Mouse (Mus musculus) mouse embryonic stem cell (cell line): ENCODE measurements around the gene Rnf5.

Source experiments
- in situ Hi-C, 2 experiments: fragments of 300-500 bp; cut with MboI; formaldehyde crosslinking; loops; 1 replicate in 1 of 2; 3 replicates in 1 of 2; pipeline ENCODE4 v1.14.3; 2019 to 2020; ENCODE audit warnings: low sequenced_read_pairs in 2 of 2, low pct_unique_long_range_greater_than_20kb in 1 of 2, mixed read lengths in 1 of 2; ENCODE audit not compliant: unreplicated experiment in 1 of 2

Gene Rnf5

DNA sequence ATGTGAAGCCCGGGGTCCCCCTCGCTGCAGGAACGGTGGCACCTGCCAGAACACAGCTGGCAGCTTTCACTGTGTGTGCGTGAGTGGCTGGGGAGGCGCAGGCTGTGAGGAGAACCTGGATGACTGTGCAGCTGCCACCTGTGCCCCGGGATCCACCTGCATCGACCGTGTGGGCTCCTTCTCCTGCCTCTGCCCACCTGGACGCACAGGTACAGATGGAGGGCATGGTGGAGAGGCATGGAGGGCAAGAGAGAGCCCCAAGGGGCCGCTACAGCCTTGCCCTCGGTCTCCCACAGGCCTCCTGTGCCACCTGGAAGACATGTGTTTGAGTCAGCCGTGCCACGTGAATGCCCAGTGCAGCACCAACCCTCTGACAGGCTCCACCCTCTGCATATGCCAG, 35.1 kb downstream of the Rnf5 start:
- in situ Hi-C loops = no loop called here

DNA sequence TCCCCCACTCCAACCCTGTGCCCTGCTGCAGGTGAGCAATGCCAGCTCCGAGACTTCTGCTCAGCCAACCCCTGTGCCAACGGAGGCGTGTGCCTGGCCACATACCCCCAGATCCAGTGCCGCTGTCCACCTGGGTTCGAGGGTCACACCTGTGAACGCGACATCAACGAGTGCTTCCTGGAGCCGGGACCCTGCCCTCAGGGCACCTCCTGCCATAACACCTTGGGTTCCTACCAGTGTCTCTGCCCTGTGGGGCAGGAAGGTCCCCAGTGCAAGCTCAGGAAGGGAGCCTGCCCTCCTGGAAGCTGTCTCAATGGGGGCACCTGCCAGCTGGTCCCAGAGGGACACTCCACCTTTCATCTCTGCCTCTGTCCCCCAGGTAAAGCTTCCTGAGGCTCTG, 36.2 kb downstream of the Rnf5 start:
- in situ Hi-C loops = no loop called here

DNA sequence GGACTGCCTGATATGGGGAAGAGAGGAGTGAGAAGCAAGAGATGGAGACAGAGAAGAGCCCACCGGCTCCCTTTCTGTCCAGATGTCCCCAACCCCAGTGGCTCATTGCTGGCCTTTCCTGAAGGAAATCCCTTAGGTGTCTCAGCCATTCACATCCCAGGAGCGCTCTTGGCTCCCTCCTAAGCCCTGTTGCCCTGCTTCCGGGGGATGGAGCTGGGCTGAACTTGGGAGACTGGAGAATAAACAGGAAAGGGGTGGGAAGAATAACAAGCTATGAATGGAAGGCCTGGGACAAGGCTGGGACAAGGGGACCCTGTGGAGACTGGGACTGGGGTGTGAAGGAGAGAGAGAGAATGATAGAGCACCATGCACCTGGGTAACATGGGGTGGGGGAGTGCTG, 38.7 kb downstream of the Rnf5 start:
- in situ Hi-C loops = no loop called here

DNA sequence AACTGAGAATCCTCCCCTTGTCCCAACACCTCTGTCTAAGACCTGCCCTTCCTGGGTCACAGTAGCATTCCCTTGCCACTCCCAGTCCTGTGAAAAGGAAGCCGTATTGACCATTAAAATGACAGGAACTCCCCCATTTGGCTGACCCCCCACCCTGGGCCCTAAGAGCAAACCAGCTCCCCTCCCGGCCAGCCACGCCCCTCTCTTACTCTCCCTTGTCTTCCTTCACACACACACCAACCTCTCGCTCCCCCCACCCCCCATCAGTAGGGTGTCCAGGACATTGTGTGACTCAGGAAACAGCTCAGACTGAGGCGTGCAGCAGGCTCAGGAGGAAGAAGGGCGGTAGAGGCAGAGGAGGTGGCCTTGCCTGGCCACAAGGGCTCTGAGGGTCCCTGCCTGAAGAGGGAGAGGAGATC, 39.5 kb downstream of the Rnf5 start, which contains the start of gene Notch4:
Notch4 (plus strand) TSS at position 266 of the 419 bp plus-strand sequence.
- in situ Hi-C loops = no loop called here

DNA sequence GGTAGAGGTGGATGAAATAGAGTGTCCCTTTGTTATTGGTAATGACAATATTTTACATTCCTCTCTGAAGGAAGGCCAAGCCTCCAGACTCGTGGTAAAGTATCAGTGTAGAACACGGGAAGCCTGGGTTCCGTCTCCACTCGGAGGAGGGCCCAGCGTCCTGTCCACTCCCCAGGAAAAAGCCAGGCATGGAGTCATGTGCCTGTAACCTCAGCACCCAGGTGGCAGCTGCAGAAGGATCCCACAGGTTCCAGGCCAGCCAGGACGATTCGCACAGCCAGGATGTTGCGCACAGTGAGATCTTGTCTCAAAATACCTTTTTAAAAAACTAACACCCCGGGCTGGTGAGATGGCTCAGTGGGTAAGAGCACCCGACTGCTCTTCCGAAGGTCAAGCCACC, 40.1 kb downstream of the Rnf5 start:
- in situ Hi-C loops = no loop called here

DNA sequence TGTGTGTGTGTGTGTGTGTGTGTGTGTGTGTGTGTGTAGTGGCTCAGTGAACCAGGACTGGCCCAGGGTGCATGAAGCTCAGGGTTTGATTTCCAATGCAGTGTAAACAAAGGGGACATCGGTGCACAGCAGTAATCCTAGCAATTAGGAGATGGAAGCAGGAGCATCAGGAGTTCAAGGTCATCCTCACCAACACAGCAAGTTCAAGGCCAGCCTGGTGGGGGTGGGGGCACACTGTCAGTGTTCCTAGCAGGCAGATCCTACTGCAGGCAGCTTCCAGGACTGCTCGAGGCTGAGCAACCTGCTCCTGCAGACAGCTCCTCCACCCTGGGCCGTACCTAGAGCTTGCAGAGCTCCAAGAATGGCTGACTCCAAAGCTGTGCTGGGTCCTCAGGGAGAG, 40.9 kb downstream of the Rnf5 start:
- in situ Hi-C loops = no loop called here

DNA sequence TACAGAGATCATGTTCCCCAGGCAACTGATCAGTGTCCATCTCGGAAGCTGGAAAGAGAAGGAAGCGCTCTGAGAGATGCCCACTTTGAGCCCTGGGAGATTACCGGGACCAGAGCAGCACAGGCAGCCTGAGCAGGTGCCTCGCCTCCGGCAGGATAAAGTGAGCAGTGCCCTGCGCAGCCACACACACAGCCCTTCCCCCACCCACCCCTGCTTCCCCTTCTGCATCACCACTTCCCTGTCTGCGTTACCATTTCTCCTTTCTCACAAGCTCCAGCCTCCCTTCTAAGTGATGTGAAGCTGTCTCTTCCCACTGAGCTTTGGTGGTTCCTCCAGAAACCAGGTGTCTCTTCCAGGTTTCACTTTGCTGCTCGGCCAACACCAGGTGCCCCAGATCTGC, 42.3 kb downstream of the Rnf5 start:
- in situ Hi-C loops = no loop called here

DNA sequence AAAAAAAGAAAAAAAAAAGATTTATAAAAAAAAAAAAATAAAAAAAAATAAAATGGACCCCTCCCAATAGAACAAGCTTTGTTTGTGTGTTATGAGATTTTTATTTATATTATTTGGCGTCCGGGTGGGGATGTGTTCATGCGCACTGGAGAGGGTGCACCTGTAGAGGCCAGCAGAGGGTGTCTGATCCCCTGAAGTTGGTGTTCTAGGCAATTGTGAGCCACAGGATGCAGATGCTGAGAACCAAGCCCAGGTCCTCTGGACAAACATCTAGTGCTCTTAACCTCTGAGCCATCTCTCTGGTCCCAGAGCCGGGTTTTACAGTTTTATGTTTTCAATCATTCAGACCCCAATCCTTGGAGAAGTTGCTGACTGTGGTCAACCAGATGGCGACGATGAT, 43.1 kb downstream of the Rnf5 start:
- in situ Hi-C loops = no loop called here

DNA sequence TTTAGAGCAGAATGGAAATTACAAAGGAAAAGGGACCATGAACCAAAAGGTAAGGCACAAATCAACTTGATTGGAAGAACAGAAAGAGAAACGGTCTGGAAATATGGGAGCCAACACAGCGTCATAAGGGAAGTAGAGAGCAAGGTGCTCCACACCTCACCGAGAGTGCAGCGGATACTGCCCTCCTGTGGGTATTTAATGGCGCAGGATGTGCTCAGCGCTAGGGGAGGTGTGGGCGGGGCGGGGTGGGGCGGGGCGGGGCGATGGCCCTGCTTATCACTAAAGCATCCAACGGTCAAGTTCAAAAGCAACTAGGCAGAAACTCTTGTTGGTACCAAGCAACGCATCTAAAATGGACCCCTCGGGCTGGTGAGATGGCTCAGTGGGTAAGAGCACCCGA, 43.6 kb downstream of the Rnf5 start:
- in situ Hi-C loops = loop anchor here in 1 of 2 experiments (10.0 kb wide), 1 partner anchor 115 kb away; no protein-coding TSS in a partner anchor

DNA sequence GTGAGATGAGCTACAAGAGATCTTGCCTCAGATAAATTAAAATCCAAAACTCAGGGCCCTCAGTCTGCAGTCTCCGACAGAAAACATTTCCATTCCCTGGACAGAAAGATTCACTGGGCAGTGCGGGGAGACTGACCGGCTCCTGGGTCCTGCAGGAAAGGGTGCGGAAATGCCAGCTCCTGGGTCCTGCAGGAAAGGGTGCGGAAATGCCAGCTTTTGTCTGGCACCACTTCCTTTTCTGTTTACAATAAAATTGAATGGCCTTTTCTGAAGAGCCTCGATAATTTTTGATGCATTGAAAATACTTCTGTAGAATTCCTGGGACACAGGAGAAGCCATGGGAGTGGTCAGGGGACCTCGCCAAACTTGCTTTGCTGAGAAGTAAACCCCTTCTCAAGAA, 44.4 kb downstream of the Rnf5 start:
- in situ Hi-C loops = loop anchor here in 1 of 2 experiments (10.0 kb wide), 1 partner anchor 114 kb away; no protein-coding TSS in a partner anchor

DNA sequence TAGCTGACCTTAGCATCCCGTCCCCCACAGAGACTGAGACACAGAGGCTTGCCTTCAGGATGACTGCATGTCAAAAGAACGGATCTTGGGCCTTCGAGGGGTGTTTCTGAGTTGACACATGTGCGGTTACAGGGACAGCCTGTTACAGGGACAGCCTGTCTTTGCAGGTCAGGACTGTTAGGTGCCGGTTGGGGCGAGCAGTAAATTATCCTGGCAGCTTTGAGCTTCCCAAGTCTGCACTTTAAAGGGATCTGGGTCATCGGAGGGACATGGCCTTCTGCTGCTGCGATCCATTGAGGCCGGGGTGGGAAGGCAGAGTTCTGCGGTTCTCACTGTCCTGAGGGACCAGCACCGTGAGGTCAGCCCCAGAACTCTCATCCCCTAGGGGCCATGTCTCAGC, 46.1 kb downstream of the Rnf5 start:
- in situ Hi-C loops = loop anchor here in 1 of 2 experiments (10.0 kb wide), 1 partner anchor 113 kb away; no protein-coding TSS in a partner anchor

DNA sequence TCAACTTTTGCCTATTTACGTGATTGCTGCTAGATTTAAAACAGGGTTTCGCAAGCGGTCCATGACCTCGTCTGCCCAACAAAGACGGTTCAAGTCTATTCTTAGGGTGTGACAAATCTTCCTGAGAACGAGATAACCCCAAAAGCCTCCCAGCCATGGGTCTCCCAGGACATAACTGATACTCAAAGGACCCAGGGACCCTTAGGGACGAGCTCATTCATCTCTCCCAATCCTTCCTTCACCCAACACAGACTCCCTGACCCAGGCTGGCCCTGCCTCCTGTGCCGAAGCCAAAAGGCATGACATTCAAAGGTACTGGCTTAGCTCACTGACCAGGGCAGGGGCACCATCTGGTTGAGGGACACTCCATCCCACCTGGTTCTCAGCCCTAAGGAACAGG, 47.1 kb downstream of the Rnf5 start:
- in situ Hi-C loops = loop anchor here in 1 of 2 experiments (10.0 kb wide), 1 partner anchor 112 kb away; no protein-coding TSS in a partner anchor

DNA sequence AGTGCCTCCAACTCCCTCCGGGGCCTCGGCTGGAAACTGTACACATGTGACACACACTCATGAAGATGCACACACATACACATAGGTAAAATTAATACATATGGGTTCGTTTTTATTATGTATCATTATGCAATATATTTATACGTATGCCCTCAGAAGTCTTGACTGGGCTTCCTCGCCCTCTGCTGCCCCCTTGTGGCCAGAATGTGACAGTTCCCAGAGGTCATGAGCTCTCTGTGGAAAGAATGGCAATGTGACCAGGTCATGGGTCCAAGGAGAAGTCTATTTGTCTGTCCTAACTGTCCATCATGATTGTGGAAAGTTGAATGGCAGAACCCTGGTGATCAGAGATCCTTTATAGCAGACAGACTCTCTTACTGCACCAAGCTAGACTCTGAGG, 48.0 kb downstream of the Rnf5 start:
- in situ Hi-C loops = loop anchor here in 1 of 2 experiments (10.0 kb wide), 1 partner anchor 111 kb away; no protein-coding TSS in a partner anchor
